16 mouse cellular contexts compared by ENCODE assay signal in the genomic region with DNA sequence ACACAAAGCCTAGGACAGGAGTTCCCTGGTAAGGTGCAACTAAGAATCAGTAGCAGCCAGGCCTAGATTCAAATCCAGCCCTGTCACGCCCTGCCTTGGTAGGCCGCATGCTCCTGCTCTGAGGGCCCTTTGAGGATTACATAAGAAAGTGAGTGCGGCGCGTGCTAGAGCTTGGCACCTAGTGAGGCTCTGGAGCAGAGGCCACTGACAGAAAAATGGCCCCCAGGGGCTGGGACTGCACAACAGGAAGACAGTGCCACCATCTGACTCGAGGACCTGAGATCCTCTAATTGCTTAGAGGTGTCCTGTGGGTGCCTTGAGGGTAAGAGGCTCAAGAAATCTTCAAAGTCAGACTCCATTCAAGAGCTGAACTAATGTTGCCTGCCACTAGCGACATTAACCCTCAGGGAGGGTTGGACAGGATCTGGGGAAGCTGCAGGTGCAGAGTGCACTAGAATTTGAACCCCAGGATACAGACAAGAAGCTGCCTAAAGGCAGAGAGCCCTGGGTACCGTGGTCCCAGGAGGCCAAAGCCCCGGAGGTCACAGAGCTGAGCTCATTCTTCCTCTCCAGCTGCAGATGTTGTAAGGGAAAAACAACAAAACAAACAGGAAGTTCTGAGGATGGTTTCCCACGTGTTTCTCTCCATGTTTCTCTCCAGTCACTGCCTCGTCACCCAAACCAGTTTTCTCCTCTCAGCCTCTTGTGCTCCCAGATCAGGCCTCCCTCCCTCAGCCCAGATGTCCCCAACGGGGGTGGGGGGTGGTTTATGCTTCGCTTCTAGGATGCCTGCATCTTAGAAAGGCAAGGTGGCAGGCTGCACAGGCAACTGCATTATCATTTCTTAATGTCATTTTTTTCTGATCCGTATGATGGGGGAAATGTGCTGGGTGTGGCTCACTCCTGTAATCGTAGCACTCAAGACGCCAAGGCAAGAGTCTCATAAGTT. TPM values are rescaled to one million over a fixed set of nuclear protein-coding genes. Genes with fewer than 3 reads are reported as not detected.
A peak's percentile ranks its signal among the peaks of the same experiment; 100 is the strongest.
DNase-seq lines count a peak whose midpoint lies in the region; ATAC-seq lines count a peak whose summit lies in the region.
"Had no signal": no experiment of that assay in that cellular context is flagged by ENCODE, and none has a peak within 500 bp of the region (broad histone marks: within the 10 kb centered on the region; RNA-seq: fewer than 3 reads in every experiment).

No protein-coding gene starts in this region.

- no peak overlapping the region for H3K4me3 ChIP-seq in kidney, embryonic 14.5 days (ENCODE audit: low read length)
- H3K4me3 ChIP-seq: limb, embryonic 12.5 days; midbrain, embryonic 15.5 days had no signal

- 81% methylated on average over 16 of the region's 16 CpGs for WGBS in kidney, embryonic 14.5 days

- no peaks in the 10 kb centered on the region for H3K27me3 ChIP-seq in kidney, embryonic 14.5 days (ENCODE audit: control insufficient read depth, insufficient read depth, low read length)
- H3K27me3 ChIP-seq: limb, embryonic 12.5 days; midbrain, embryonic 15.5 days; Patski had no signal

- H3K4me2 ChIP-seq in kidney, embryonic 14.5 days (replicated peaks; ENCODE audit: low read depth, low read length), result no peak overlapping the region
- H3K4me2 ChIP-seq: limb, embryonic 12.5 days; midbrain, embryonic 15.5 days had no signal

- H3K27ac ChIP-seq in kidney, embryonic 14.5 days (ENCODE audit: low read depth, low read length), result no peak overlapping the region
- H3K27ac ChIP-seq: limb, embryonic 12.5 days; midbrain, embryonic 15.5 days had no signal

- no peaks in the 10 kb centered on the region for H3K9me3 ChIP-seq in kidney, embryonic 14.5 days (ENCODE audit: control insufficient read depth, low read length)
- H3K9me3 ChIP-seq: midbrain, embryonic 15.5 days had no signal

- H3K9ac ChIP-seq in kidney, embryonic 14.5 days (ENCODE audit: low read depth, low read length), result no peak overlapping the region
- H3K9ac ChIP-seq: limb, embryonic 12.5 days; midbrain, embryonic 15.5 days had no signal

- H3K4me1 ChIP-seq in kidney, embryonic 14.5 days (ENCODE audit: control insufficient read depth, insufficient read depth, low read length), result peaks cover 14% of the 10 kb centered on the region

- intact Hi-C loops in left cerebral cortex, postnatal 36 days (cut with DNase I), result no loop called here

- ATAC-seq in kidney, embryonic 14.5 days (ENCODE audit: low FRiP score, low TSS enrichment), result no peak
- ATAC-seq: midbrain, embryonic 15.5 days; Patski had no signal

- H3K36me3 ChIP-seq in kidney, embryonic 14.5 days (ENCODE audit: control insufficient read depth, insufficient read depth, low read length), result no peaks in the 10 kb centered on the region
- H3K36me3 ChIP-seq: midbrain, embryonic 15.5 days had no signal

- DNase-seq in heart, adult 11 months, result peak; percentile 98
- no peak for DNase-seq in heart, adult 8-10 months (ENCODE audit: low spot score)
- peak; percentile 27 to 63 for DNase-seq in kidney, postnatal 25 days
- DNase-seq in thymus, postnatal 0 days (ENCODE audit: low spot score), result peak; percentile 40
- DNase-seq in thymus, postnatal 10 days (ENCODE audit: low spot score in 2 of 2), result no peak
- no peak for DNase-seq in left cerebral cortex, postnatal 36 days (ENCODE audit: low spot score in 2 of 2)
- DNase-seq in cerebellum, postnatal 36 days, result no peak
- DNase-seq: cerebellum, adult 8-10 months; right cerebral cortex, postnatal 25 days had no signal

RNA-seq across cellular contexts. Expression of gene Cabp4, which starts 1.0 kb away (rescaled TPM):
- total RNA-seq in heart, adult 8-10 months (2022), result not detected
- 0.06 and 0.09 TPM in 2 replicates for polyA plus RNA-seq in kidney, embryonic 14.5 days (2014; fragmentation: Nextera tagmentation; extraction: Ambion mirVana)
- 0.48 and 0.58 TPM in 2 replicates for polyA plus RNA-seq in thymus, postnatal 0 days (2015; fragmentation: Nextera tagmentation; extraction: Ambion mirVana)
- not detected for total RNA-seq in left cerebral cortex, postnatal 36 days (2021)
- total RNA-seq: heart, postnatal 10 days had no signal
- polyA plus RNA-seq: intestine, embryonic 14.5 days had no signal

RNA-seq across cellular contexts. Expression of gene Coro1b, which starts 3.6 kb away (rescaled TPM):
- total RNA-seq in heart, adult 8-10 months (2022), result 10 to 100 TPM; 34.9 to 55.9 (median 42.8) TPM
- 132 and 156 TPM in 2 replicates for polyA plus RNA-seq in kidney, embryonic 14.5 days (2014; fragmentation: Nextera tagmentation; extraction: Ambion mirVana)
- polyA plus RNA-seq in thymus, postnatal 0 days (2015; fragmentation: Nextera tagmentation; extraction: Ambion mirVana), result 184 and 207 TPM in 2 replicates
- 10 to 100 TPM; 75.7 to 81.1 TPM for total RNA-seq in left cerebral cortex, postnatal 36 days (2021)

RNA-seq across cellular contexts. Expression of gene Gpr152, which starts 5.2 kb away (rescaled TPM):
- total RNA-seq in heart, adult 8-10 months (2022), result not detected
- not detected in 2 replicates for polyA plus RNA-seq in kidney, embryonic 14.5 days (2014; fragmentation: Nextera tagmentation; extraction: Ambion mirVana)
- polyA plus RNA-seq in thymus, postnatal 0 days (2015; fragmentation: Nextera tagmentation; extraction: Ambion mirVana), result 0.03 TPM in 1 of 2 replicates, not detected in the other
- not detected for total RNA-seq in left cerebral cortex, postnatal 36 days (2021)
- total RNA-seq: heart, postnatal 10 days; layer of hippocampus, postnatal 25 days had no signal
- polyA plus RNA-seq: intestine, embryonic 14.5 days; limb, embryonic 12.5 days; Patski had no signal

RNA-seq across cellular contexts. Expression of gene Ptprcap, which starts 8.6 kb away (rescaled TPM):
- 1 to 10 TPM in 3 of 4 experiments, under 1 TPM in 1; 0.73 to 2.4 (median 1.3) TPM for total RNA-seq in heart, adult 8-10 months (2022)
- 0.57 and 0.80 TPM in 2 replicates for polyA plus RNA-seq in kidney, embryonic 14.5 days (2014; fragmentation: Nextera tagmentation; extraction: Ambion mirVana)
- 929 and 954 TPM in 2 replicates for polyA plus RNA-seq in thymus, postnatal 0 days (2015; fragmentation: Nextera tagmentation; extraction: Ambion mirVana)
- 1 to 10 TPM; 1.3 to 1.8 TPM for total RNA-seq in left cerebral cortex, postnatal 36 days (2021)

RNA-seq across cellular contexts. Expression of gene Rps6kb2, which starts 18.3 kb away (rescaled TPM):
- total RNA-seq in heart, adult 8-10 months (2022), result 10 to 100 TPM; 15.6 to 17.9 (median 17.0) TPM
- 33.4 and 42.0 TPM in 2 replicates for polyA plus RNA-seq in kidney, embryonic 14.5 days (2014; fragmentation: Nextera tagmentation; extraction: Ambion mirVana)
- 36.4 and 41.8 TPM in 2 replicates for polyA plus RNA-seq in thymus, postnatal 0 days (2015; fragmentation: Nextera tagmentation; extraction: Ambion mirVana)
- 10 to 100 TPM; 27.8 to 43.1 TPM for total RNA-seq in left cerebral cortex, postnatal 36 days (2021)

Comparison
In these comparisons a context has a peak if more than half of its experiments do, and no peak if none do; other contexts are left out.
1. DNase-seq: peak in heart, adult 11 months (single experiment), kidney, postnatal 25 days (2 of 2) and thymus, postnatal 0 days (single experiment); none in heart, adult 8-10 months (single experiment), thymus, postnatal 10 days (0 of 2), left cerebral cortex, postnatal 36 days (0 of 2) and cerebellum, postnatal 36 days (0 of 2).